Mouse (Mus musculus) spleen, adult 2 months (tissue): ENCODE measurements at regions not wholly inside any gene's neighbourhood (a gene's known extent, or its start where the extent isn't known, plus 50 kb on each side); places are given as distances from the start of the nearest gene placed in this dataset.

Source experiments
- CTCF ChIP-seq: fragments of 200-500 bp; IDR thresholded peaks from 2 replicates; pipeline ENCODE4 v1.5.1; 2011; ENCODE audit warnings: mild to moderate bottlenecking, inconsistent platforms; ENCODE audit not compliant: insufficient read depth, insufficient read length, insufficient replicate concordance; ENCODE audit errors: extremely low read depth
- POLR2A ChIP-seq: fragments of 200-500 bp; IDR thresholded peaks from 2 replicates; pipeline ENCODE4 v1.6.1; 2011; ENCODE audit warnings: low read depth, low read length, inconsistent platforms

GRCm38 (mm10) chr8:126809321-126809720 lies 136.3 kb downstream of the Tomm20 start:
- TF ChIP-seq POLR2A (no peak), CTCF (no peak)
